Mouse (Mus musculus): Measurements from ENCODE around the gene Ppil3.

Ppil3 gene

DNA sequence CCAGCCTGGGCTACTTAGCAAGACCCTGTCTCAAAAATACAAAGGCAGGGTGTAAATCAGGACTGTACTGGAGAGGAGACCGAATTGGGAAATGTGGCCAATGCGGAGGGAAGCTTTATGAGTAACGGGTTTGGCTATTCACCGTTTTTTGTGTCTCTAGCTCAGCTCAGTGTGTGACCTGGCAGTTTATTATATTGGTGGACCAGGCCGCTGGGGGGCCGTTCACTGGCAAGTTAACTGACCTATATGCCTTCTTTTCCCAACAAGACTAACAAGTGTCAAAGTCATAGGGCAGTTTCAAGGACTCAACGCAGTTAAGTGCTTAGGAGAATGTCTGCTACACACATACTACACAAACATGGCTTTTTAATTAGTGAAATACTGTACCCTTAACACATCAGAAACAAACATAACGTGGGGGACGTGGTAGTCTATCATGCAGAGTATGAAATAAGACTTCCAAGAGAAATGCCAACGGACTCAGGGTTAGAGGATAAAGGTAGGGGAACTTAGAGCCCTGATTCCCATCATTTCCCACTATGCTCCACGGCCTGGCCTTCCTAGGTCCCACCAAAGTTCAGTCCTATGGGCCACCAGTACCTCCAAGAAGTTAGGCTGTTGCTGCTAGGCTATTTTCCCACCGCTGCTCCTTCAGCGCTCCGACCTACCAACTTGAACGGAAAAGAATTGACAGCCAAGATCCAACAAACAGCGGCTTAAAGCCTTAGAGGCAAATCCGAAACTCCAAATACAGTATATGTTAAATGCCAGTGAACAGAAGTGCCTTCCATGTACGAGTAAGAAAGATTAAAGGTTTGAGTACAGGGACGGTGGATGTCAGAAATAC lies 53.6 kb downstream of the Ppil3 start:
- no peaks in the 10 kb centered on the region for H3K27me3 ChIP-seq (ENCODE audit: insufficient read depth, low read length)
- TF ChIP-seq CTCF (conservative IDR thresholded peaks at IDR 0.05; ENCODE audit: low read length) (no peak), NANOG (IDR thresholded peaks at IDR 0.05; ENCODE audit: borderline replicate concordance, low read length) (no peak), POU5F1 (IDR thresholded peaks at IDR 0.05; ENCODE audit: borderline replicate concordance, low read length) (no peak)

DNA sequence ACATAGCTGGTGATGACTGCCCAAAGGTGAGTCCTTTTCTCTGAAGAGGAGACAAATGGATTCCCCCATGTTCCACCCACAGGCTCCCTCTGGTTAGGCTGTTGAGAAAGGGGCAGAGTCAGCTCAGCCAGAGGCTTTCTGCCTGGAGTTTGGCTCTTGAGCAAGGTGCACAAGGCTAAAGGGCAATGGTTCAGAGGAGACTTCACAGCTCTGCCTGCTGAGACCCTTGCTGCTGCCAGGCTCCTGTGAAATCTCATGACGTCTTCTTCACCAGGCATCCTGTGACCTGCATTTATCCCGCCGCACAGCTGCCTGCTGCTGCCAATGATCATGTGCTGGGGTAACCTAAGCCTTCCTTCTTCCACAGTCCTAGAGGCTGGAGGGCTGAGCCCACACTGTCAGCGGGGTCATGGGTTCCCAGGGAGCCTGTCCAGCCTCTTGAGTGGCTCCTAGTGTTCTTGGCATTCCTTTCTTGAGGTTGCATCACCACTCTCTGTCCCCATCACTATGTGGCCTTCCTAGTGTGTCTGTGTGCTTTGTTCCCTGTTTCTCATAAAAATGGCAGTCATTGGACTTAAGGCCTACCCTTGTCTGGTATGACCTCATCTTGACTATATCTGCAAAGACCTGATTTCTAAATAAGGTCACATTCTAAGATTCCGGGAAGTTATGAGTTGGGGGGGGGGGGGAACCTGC lies 62.6 kb downstream of the Ppil3 start:
- no peak overlapping the region for H3K4me3 ChIP-seq (replicated peaks; ENCODE audit: low read length)

More for the DNA sequence above, 53.6 kb downstream of the Ppil3 start:
- peak overlapping the region; percentile 76 for H3K4me3 ChIP-seq (replicated peaks; ENCODE audit: low read length)
- H3K9me3 ChIP-seq (ENCODE audit: low read length): no peaks in the 10 kb centered on the region
- H3K4me1 ChIP-seq (replicated peaks; ENCODE audit: low read depth, low read length): peaks cover 36% of the 10 kb centered on the region
- peaks cover 27% of the 10 kb centered on the region for H3K36me3 ChIP-seq (ENCODE audit: insufficient read depth, low read length)

More for the DNA sequence above, 62.6 kb downstream of the Ppil3 start:
- Histone ChIP-seq H3K4me1 (replicated peaks; ENCODE audit: low read depth, low read length) (no peaks in the 10 kb centered on the region), H3K9me3 (ENCODE audit: low read length) (no peaks in the 10 kb centered on the region), H3K27me3 (ENCODE audit: insufficient read depth, low read length) (no peaks in the 10 kb centered on the region), H3K36me3 (ENCODE audit: insufficient read depth, low read length) (0 out of 2 replicates have a peak, but pooled peaks cover 5% of the 10 kb centered on the region)
- TF ChIP-seq NANOG (IDR thresholded peaks at IDR 0.05; ENCODE audit: borderline replicate concordance, low read length): no peak
- no peak for TF ChIP-seq POU5F1 (IDR thresholded peaks at IDR 0.05; ENCODE audit: borderline replicate concordance, low read length)
- TF ChIP-seq CTCF (conservative IDR thresholded peaks at IDR 0.05; ENCODE audit: low read length): no peak
